Mouse (Mus musculus): Measurements from ENCODE around the gene Cers2.
"Not testable (repeated sequence)": the region's sequence is repeated elsewhere in the genome, so short reads cannot be mapped to it uniquely, and the experiment has no call there.

The Cers2 gene

GRCm38 (mm10) chr3:95317414-95318080, 3.0 kb downstream of the Cers2 start:
- peak; percentile 56 to 83 for DNase-seq (ENCODE audit: low spot score in 2 of 2)

GRCm38 (mm10) chr3:95318548-95318947, 4.0 kb downstream of the Cers2 start:
- DNase-seq (ENCODE audit: low spot score in 2 of 2), result no peak

GRCm38 (mm10) chr3:95319110-95319509, 4.5 kb downstream of the Cers2 start:
- DNase-seq (ENCODE audit: low spot score in 2 of 2), result no peak

GRCm38 (mm10) chr3:95319701-95320625, 5.4 kb downstream of the Cers2 start:
- no peak for DNase-seq (ENCODE audit: low spot score in 2 of 2)

GRCm38 (mm10) chr3:95323429-95323828, 8.8 kb downstream of the Cers2 start:
- no peak for DNase-seq (ENCODE audit: low spot score in 2 of 2)

GRCm38 (mm10) chr3:95324454-95325144, 10.0 kb downstream of the Cers2 start:
- no peak for DNase-seq (ENCODE audit: low spot score in 2 of 2)

GRCm38 (mm10) chr3:95328803-95329404, 14.3 kb downstream of the Cers2 start:
- no peak for DNase-seq (ENCODE audit: low spot score in 2 of 2)

GRCm38 (mm10) chr3:95331528-95331927, 16.9 kb downstream of the Cers2 start:
- DNase-seq (ENCODE audit: low spot score in 2 of 2), result no peak

GRCm38 (mm10) chr3:95337345-95337744, 22.8 kb downstream of the Cers2 start:
- DNase-seq (ENCODE audit: low spot score in 2 of 2), result no peak

- no peak for DNase-seq (ENCODE audit: low spot score in 2 of 2)
Measured at GRCm38 (mm10) chr3:95338251-95338650, 23.7 kb downstream of the Cers2 start.

GRCm38 (mm10) chr3:95343356-95344000, 28.9 kb downstream of the Cers2 start:
- DNase-seq (ENCODE audit: low spot score in 2 of 2), result not testable (repeated sequence)

GRCm38 (mm10) chr3:95346454-95346853, 31.9 kb downstream of the Cers2 start:
- no peak for DNase-seq (ENCODE audit: low spot score in 2 of 2)

- DNase-seq (ENCODE audit: low spot score in 2 of 2), result not testable (repeated sequence)
Measured at GRCm38 (mm10) chr3:95348343-95348742, 33.8 kb downstream of the Cers2 start.

- no peak for DNase-seq (ENCODE audit: low spot score in 2 of 2)
Measured at GRCm38 (mm10) chr3:95349491-95349890, 34.9 kb downstream of the Cers2 start.

- not testable (repeated sequence) for DNase-seq (ENCODE audit: low spot score in 2 of 2)
Measured at GRCm38 (mm10) chr3:95355911-95356544, 41.4 kb downstream of the Cers2 start.

- peak; percentile 91 to 97 for DNase-seq (ENCODE audit: low spot score in 2 of 2)
Measured at GRCm38 (mm10) chr3:95356701-95357449, 42.3 kb downstream of the Cers2 start, which contains the start of gene Setdb1. Gene Setdb1, minus strand, starts transcription at chr3:95357202.

GRCm38 (mm10) chr3:95357746-95358145, 43.2 kb downstream of the Cers2 start:
- DNase-seq (ENCODE audit: low spot score in 2 of 2), result no peak

- DNase-seq (ENCODE audit: low spot score in 2 of 2), result not testable (repeated sequence)
Measured at GRCm38 (mm10) chr3:95360276-95360675, 45.7 kb downstream of the Cers2 start.

- DNase-seq (ENCODE audit: low spot score in 2 of 2), result no peak
Measured at GRCm38 (mm10) chr3:95370101-95370500, 55.5 kb downstream of the Cers2 start.

All from spleen, postnatal 10 days (tissue).